Mouse (Mus musculus): ENCODE measurements around the gene Trp63.

DNA sequence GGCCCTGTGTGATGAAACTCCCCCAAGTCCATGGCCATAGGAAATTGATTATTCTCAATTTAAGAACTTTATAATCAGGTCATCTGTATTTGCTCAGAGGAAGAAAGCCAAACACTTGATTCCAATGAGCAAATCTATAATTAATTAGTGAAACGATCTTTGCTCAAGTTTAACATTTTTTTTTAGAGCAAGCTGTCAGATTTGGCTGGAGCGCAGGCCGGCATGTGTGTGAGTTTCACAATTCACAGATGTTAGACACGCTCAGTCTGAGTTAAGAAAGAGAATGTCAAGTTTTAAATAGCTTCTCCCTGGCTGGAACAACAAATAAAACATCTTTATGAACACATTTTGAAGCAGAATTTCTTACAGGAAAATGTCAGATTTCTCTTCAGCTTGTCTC lies 1.0 kb upstream of the Trp63 start:
- TF ChIP-seq POLR2A (IDR thresholded peaks at IDR 0.05; ENCODE audit: borderline replicate concordance, low read depth, low read length) (no peak), CTCF (IDR thresholded peaks at IDR 0.05; ENCODE audit: low read depth, low read length) (no peak)

Measured in bone marrow macrophage, adult 2 months (primary cell).